16 mouse cellular contexts compared by ENCODE assay signal in the genomic region with DNA sequence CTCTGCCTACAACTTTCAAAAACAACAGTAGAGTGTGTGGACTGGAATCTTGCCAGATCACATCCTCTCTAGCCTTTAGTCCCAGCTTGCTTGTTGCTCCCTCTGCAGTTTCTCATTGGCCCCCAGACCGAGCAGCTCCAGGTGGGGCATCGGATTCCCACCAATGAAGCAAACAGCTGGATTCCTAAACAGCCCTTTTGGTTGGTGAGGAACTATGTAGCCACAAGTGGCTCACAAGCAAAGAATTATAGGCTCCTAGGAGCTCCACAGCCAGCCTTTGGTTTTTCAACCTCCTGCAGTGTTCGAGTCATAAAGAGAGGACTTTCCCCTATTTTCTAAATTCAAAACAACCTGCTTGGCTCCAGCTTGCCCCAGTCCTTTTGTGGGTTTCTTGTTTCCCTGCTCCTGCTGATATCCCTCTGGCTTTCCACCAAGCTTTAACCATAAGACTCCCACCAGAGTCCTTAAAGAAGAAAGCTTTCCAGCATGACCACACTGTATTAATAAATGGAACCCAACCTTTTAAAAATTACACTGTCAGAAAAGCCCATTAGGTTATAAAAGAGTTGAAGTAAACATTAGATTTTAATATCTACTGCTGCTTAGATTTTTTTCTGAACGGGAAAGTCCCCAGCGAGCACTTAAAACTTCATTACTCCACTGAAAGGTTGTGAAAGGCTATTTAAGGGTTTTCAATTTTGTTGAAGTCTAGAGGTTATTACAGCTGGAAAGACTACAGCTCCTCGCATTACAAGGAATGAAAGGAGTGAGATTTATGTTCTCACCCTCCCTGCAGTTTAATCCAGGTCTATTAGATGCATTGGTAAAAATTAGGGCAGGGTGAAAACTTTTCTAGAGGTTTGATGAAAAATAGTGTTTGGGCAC.
DNase-seq lines count a peak whose midpoint lies in the region; ATAC-seq lines count a peak whose summit lies in the region.
"Had no signal": no experiment of that assay in that cellular context is flagged by ENCODE, and none has a peak within 500 bp of the region (broad histone marks: within the 10 kb centered on the region; RNA-seq: fewer than 3 reads in every experiment).

No protein-coding gene starts in this region.

- no peaks in the 10 kb centered on the region for H3K9me3 ChIP-seq in embryonic facial prominence, embryonic 14.5 days (ENCODE audit: control insufficient read depth, low read length)
- H3K9me3 ChIP-seq in embryonic facial prominence, embryonic 10.5 days = no peaks in the 10 kb centered on the region
- no peaks in the 10 kb centered on the region for H3K9me3 ChIP-seq in limb, embryonic 10.5 days (replicated peaks)
- H3K9me3 ChIP-seq: heart, embryonic 15.5 days; hindbrain, embryonic 13.5 days; lung, embryonic 15.5 days had no signal

- ATAC-seq in embryonic facial prominence, embryonic 14.5 days (ENCODE audit: low read depth) = peak; percentile 33; the same call in 1 of the 2 replicates

- no peak overlapping the region for H3K27ac ChIP-seq in embryonic facial prominence, embryonic 14.5 days (replicated peaks; ENCODE audit: low read depth, low read length)
- no peak overlapping the region for H3K27ac ChIP-seq in embryonic facial prominence, embryonic 10.5 days (replicated peaks)
- H3K27ac ChIP-seq in limb, embryonic 10.5 days = no peak overlapping the region
- H3K27ac ChIP-seq: heart, embryonic 15.5 days; hindbrain, embryonic 13.5 days; lung, embryonic 15.5 days had no signal

- no peak overlapping the region for H3K4me3 ChIP-seq in embryonic facial prominence, embryonic 14.5 days (ENCODE audit: low read depth, low read length)
- no peak overlapping the region for H3K4me3 ChIP-seq in embryonic facial prominence, embryonic 10.5 days
- H3K4me3 ChIP-seq in limb, embryonic 10.5 days = no peak overlapping the region
- H3K4me3 ChIP-seq: heart, embryonic 15.5 days; hindbrain, embryonic 13.5 days; lung, embryonic 15.5 days; megakaryocyte, embryonic 14.5 days had no signal

- no peaks in the 10 kb centered on the region for H3K27me3 ChIP-seq in embryonic facial prominence, embryonic 14.5 days (replicated peaks; ENCODE audit: control insufficient read depth, insufficient read depth, low read length)
- H3K27me3 ChIP-seq in embryonic facial prominence, embryonic 10.5 days (replicated peaks; ENCODE audit: low read depth, poor library complexity, severe bottlenecking) = no peaks in the 10 kb centered on the region
- H3K27me3 ChIP-seq in limb, embryonic 10.5 days (ENCODE audit: low read depth, poor library complexity, severe bottlenecking) = no peaks in the 10 kb centered on the region
- H3K27me3 ChIP-seq: heart, embryonic 15.5 days; hindbrain, embryonic 13.5 days; lung, embryonic 15.5 days; megakaryocyte, embryonic 14.5 days had no signal

- no peak overlapping the region for H3K9ac ChIP-seq in embryonic facial prominence, embryonic 14.5 days (ENCODE audit: low read depth, low read length)
- H3K9ac ChIP-seq: heart, embryonic 15.5 days; hindbrain, embryonic 13.5 days; lung, embryonic 15.5 days had no signal

- no peaks in the 10 kb centered on the region for H3K4me1 ChIP-seq in embryonic facial prominence, embryonic 14.5 days (ENCODE audit: control insufficient read depth, insufficient read depth, low read length)
- peaks cover 2% of the 10 kb centered on the region; the same call in 1 of the 2 replicates for H3K4me1 ChIP-seq in embryonic facial prominence, embryonic 10.5 days
- H3K4me1 ChIP-seq in limb, embryonic 10.5 days = peaks cover 7% of the 10 kb centered on the region
- H3K4me1 ChIP-seq: heart, embryonic 15.5 days; hindbrain, embryonic 13.5 days; lung, embryonic 15.5 days; megakaryocyte, embryonic 14.5 days had no signal

- 38% methylated on average over 6 of the region's 6 CpGs for WGBS in embryonic facial prominence, embryonic 14.5 days
- 56% methylated on average over 6 of the region's 6 CpGs for WGBS in embryonic facial prominence, embryonic 10.5 days
- 50% methylated on average over 6 of the region's 6 CpGs for WGBS in limb, embryonic 10.5 days

- H3K4me2 ChIP-seq in embryonic facial prominence, embryonic 14.5 days (ENCODE audit: low read depth, low read length) = no peak overlapping the region
- H3K4me2 ChIP-seq: heart, embryonic 15.5 days; hindbrain, embryonic 13.5 days; lung, embryonic 15.5 days had no signal

- peak; percentile 64 for DNase-seq in embryonic facial prominence, embryonic 14.5 days (ENCODE audit: low spot score)
- DNase-seq in embryonic facial prominence, embryonic 10.5 days (ENCODE audit: low spot score) = no peak
- DNase-seq in kidney, postnatal 10 days = peak; percentile 17
- no peak for DNase-seq in kidney, postnatal 36 days
- DNase-seq in Muller cell, postnatal 12 days (ENCODE audit: inconsistent ontology term) = peak; percentile 12
- DNase-seq in limb, embryonic 10.5 days (ENCODE audit: low spot score) = peak; percentile 31
- no peak for DNase-seq in layer of hippocampus, postnatal 10 days (ENCODE audit: low spot score in 2 of 2)
- no peak for DNase-seq in left cerebral cortex, adult 18-20 months (ENCODE audit: low spot score in 2 of 2)
- DNase-seq: adrenal gland, postnatal 14 days; cerebellum, postnatal 14 days; kidney, adult 18-20 months; liver had no signal

- H3K36me3 ChIP-seq in embryonic facial prominence, embryonic 14.5 days (ENCODE audit: control insufficient read depth, insufficient read depth, low read length) = no peaks in the 10 kb centered on the region
- H3K36me3 ChIP-seq in embryonic facial prominence, embryonic 10.5 days (replicated peaks) = no peaks in the 10 kb centered on the region
- no peaks in the 10 kb centered on the region for H3K36me3 ChIP-seq in limb, embryonic 10.5 days
- H3K36me3 ChIP-seq: heart, embryonic 15.5 days; hindbrain, embryonic 13.5 days; lung, embryonic 15.5 days had no signal

Comparison
In these comparisons a context has a peak if more than half of its experiments do, and no peak if none do; other contexts are left out.
1. DNase-seq: peak in embryonic facial prominence, embryonic 14.5 days (single experiment), kidney, postnatal 10 days (single experiment), Muller cell, postnatal 12 days (single experiment) and limb, embryonic 10.5 days (single experiment); none in embryonic facial prominence, embryonic 10.5 days (single experiment), kidney, postnatal 36 days (0 of 2), layer of hippocampus, postnatal 10 days (0 of 2) and left cerebral cortex, adult 18-20 months (0 of 2).